Mouse (Mus musculus): ENCODE measurements around the gene Ttc39b.
A peak's percentile ranks its signal among the peaks of the same experiment; 100 is the strongest.

The Ttc39b gene

GRCm38 (mm10) chr4:83182178-83183068 lies 141.6 kb downstream of the Ttc39b start:
- peak in 1 of 2 experiments; percentile 16 for DNase-seq

- DNase-seq: no peak
These were observed 146.6 kb downstream of the Ttc39b start for GRCm38 (mm10) chr4:83177471-83177870.

- no peak for DNase-seq
These were observed 149.1 kb downstream of the Ttc39b start for GRCm38 (mm10) chr4:83174946-83175345.

- no peak for DNase-seq
These were observed 151.8 kb downstream of the Ttc39b start for GRCm38 (mm10) chr4:83172278-83172677.

- no peak for DNase-seq
These were observed 153.3 kb downstream of the Ttc39b start for GRCm38 (mm10) chr4:83170741-83171140.

All from cerebellum, postnatal 36 days (tissue).